Mouse (Mus musculus) gastrocnemius, postnatal 36 days (tissue): ENCODE data around the gene Ifit3b. TPM values are rescaled to one million over a fixed set of nuclear protein-coding genes. Genes with fewer than 3 reads are reported as not detected.
A peak's percentile ranks its signal among the peaks of the same experiment; 100 is the strongest.
"Not testable (repeated sequence)": the region's sequence is repeated elsewhere in the genome, so short reads cannot be mapped to it uniquely, and the experiment has no call there.

ENCODE experiments used
- DNase-seq, 2 experiments: peaks; one replicate each; pipeline ENCODE4 v3.0.0; 2022
- intact Hi-C: fragments of 180-260 bp; cut with DNase I; formaldehyde crosslinking; loops from one replicate; pipeline ENCODE4 v1.15.1; 2025
- total RNA-seq, 2 experiments: library from RNA; stranded (reverse); gene quantifications; 2 replicates each; pipeline ENCODE4 v1.2.3; 2021

Gene Ifit3b
- total RNA-seq, 2 experiments from 2014 or later: 0.59 to 0.89 TPM

DNA sequence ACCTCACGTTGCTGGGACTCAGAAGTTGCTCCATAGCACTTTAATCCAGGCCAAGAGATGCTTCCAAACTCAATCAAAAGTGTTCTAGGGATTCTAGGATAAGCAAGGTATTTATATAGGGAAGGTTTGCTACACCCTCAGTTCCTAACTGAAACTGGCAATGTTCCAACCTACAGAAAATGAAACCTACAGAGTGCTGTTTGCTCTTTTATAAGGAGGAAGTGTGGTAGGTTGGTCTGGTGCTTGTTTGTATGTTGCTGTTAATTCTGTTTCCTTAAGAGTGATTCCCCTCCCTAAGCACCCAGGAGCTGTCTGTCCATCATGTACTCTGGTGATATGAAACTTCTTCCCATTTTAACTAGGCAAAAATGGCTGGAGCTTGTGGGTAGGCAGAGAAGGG is 5.9 kb upstream of the Ifit3b start, which contains the start of gene Ifit1bl1:
Gene Ifit1bl1 (minus strand): TSS at position 69 of the 400 bp plus-strand sequence.
- DNase-seq, intact Hi-C loops: not testable (repeated sequence)

DNA sequence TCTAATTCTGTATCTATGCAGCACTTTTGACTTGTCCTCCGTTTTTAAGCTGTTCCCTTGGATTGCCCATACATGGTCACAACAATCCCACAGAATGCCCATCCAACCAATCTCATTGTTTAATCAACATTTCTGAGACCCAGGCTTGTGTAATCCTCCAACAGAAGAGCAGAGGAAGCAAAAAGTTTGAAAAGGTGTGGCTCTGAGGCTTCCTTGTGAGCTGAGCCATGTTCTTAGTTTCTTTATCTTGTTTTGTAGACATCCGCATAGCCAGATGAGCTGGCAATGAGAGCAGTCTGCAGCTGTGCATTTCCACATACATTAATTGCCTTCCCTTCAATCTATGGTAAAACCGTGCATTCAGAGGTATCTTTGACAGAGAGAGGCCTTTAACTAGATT is 2.3 kb upstream of the Ifit3b start:
- DNase-seq: no peak
- intact Hi-C loops: no loop called here

DNA sequence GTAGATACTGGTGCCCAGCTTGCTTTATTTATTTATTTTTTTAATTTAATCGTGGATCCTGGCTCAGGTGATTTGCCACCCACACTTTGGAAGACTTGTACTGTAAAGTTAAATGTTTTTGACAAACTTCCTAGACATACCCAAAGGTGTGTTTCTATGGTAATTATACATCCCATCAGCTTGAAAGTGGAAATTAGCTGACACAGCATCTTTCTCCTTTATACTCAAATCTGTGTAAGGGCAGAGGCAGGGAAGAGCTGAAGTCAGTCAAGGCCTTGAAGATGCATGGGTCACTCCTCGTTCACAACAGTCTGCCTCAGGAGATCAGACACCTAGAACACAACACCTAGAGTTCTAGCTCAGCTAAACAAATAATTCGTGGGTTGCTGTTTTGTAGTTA is 2.3 kb downstream of the Ifit3b start:
- intact Hi-C loops, DNase-seq: not testable (repeated sequence)

DNA sequence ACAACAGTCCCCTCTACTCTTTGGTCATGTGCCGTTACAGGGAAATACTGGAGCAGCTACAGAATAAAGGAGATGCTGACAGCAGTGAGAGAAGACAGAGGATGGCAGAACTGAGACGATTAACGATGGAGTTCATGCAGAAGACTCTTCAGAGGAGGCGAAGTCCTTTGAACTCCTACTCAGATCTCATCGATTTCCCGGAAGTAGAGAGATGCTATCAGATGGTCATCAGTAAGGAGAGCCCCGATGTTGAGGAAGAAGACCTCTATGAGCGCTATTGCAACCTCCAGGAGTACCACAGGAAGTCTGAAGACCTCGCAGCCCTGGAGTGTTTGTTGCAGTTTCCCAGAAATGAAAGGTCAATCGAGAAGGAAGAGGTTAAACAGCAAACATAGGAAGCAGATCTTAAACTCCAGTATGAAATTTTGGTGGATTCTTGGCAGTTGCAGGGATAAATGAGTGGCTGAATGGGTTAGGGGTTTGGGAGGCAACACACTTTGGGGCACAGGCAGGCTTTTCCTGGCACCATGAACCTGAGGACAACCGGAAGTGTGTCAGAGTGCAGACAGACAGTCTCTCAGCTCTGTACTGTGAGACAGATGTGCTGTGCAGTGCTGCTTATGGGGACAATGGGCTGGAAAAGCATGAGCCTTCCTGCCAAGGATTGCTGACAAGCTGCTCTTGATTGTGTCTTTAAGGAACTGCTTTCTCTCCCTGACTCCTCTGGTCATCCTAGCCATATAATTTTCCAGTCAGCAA is 4.7 kb downstream of the Ifit3b start:
- DNase-seq, intact Hi-C loops: not testable (repeated sequence)

DNA sequence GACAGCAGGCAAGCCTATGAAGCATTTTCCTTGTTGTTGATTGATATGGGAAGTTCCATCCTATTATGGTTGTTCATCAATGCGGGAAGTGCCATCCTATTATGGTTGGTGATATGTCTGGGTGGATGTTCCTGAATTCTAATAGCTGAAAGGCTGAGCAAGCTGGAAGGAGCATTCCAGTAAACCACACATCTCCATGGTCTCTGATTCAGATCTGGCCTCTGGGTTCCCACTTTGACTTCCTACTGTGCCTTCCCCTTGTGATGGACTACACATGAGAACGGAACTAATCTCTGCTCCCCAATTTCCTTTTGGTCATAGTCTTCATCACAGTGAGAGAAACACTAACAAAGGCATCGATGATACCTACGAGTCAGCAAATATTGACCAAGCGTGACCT is 13.1 kb downstream of the Ifit3b start:
- DNase-seq: no peak
- intact Hi-C loops: no loop called here

DNA sequence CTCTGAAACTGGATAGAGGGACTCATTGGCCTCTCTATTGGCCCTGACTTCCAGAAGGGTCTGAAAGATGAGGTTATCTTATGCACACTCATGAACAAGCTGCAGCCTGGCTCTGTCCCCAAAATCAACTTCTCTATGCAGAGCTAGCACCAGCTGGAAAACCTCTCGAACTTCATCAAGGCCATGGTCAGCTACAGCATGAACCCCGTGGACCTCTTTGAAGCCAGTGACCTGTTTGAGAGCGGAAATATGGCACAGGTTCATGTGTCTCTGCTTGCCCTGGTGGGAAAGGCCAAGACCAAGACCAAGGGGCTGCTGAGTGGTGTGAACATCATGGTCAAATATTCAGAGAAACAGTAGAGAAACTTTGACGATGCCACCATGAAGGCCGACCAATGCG is 16.0 kb downstream of the Ifit3b start:
- no peak for DNase-seq
- intact Hi-C loops: no loop called here

DNA sequence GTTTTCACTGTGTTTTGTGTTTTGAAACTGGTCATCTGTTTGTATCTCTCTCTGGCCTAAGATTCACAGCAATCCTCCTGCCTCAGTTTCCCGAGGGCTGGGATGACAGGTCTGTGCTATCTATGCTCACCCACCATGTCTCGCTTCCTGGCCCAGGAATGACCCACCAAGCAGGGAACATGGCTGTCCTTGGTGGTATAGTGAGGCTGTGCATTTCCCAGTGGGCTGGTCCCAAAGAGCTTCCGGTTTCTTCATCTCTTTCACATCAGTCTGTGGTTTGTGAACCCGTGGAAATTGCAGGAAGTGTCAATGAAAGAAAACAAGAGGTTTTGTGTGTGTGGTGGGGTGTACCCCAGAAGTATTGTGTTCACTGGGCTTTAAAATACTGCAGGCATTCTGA is 16.9 kb downstream of the Ifit3b start:
- intact Hi-C loops: no loop called here
- no peak for DNase-seq

DNA sequence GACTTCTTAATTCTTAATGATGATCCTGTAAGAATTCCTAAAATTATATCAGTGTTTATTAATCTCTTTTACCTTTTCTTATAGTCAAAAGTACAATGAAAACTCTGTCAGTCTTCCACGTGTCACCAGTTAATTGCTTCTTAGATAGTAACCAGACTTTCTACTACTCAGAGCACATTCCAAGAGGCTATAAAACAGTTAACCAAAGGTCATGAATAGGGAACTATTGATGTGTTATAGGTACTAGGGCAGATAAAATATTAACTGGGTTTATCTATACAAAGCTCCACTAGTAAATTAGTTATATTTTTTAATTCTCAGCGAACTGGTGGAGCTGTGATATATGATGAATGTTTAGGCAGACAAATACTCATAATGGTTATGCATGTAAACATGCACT is 19.7 kb downstream of the Ifit3b start:
- intact Hi-C loops: no loop called here
- DNase-seq: no peak

DNA sequence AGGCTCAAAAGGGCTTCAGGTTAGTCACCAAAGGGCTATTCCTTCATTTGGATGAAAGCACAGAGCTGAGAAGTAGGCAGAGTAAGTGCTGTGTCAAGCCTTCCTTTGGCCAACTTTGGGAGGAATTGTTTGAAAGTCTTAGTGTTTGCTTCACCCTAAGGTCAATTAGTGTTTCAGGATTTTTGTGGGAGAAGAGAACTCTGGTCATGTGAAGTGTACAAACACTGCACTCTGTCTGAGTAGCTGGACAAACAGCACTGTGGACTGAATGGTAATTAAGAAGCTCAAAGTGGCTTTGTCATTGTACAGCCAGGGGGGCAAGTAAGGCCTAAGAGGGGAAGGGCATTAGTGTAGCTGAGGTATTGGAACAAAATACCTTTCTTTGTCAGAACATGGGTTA is 23.7 kb downstream of the Ifit3b start:
- intact Hi-C loops: loop anchor here (10.0 kb wide), 1 partner anchor 387 kb away; no protein-coding TSS in a partner anchor
- DNase-seq: no peak

DNA sequence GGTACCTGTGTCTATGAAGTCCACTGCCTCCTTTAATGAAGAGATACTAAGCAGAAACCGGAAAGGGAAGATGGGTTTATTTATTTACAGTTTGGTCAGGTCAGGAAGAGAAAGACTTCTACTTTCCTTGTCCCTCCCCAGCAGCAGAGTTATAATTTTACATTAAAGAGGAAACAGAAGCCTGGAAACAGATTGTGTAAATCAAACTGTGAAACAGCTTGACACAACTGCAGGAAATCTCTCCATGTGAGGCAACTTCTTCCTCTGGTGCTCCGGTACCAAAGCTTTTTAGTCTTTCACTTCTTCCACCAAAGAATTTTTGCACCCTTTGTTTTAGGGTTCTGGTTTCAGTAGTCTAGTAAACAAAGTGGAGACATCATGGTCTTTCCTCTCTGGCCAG is 25.7 kb downstream of the Ifit3b start:
- intact Hi-C loops: loop anchor here (10.0 kb wide), 1 partner anchor 389 kb away; no protein-coding TSS in a partner anchor
- no peak for DNase-seq

DNA sequence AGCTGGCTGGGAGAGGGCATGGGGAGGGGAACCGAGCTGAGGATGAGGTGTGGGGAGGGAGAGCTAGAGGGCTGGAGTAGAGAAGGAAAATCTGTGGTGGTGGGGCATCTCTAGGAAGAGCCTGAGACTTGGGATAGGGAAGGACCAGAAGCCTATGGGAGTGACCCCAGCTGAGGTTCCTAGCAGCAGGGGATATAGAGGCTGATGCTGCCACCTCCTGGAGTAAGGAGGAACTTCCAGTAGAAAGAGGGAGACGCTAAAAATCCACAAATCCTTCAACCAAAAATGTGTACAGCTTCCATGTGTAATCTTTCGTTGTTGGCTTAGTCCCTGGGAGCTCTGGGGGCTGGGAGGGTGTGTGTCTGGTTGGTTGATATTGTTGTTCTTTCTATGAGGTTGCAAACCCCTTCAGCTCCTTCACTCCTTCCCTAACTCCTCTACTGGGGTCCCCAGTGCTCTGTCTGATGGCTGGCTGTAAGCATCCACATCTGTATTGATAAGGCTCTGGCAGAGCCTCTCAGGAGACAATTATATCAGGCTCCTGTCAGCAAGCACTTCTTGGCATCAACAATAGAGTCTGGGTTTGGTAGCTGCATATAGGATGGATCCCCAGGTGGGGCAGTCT is 29.3 kb downstream of the Ifit3b start:
- peak; percentile 17 to 25 for DNase-seq
- intact Hi-C loops: loop anchor here (1.0 to 10.0 kb wide), 3 partner anchors 90 to 392 kb away; no protein-coding TSS in a partner anchor

DNA sequence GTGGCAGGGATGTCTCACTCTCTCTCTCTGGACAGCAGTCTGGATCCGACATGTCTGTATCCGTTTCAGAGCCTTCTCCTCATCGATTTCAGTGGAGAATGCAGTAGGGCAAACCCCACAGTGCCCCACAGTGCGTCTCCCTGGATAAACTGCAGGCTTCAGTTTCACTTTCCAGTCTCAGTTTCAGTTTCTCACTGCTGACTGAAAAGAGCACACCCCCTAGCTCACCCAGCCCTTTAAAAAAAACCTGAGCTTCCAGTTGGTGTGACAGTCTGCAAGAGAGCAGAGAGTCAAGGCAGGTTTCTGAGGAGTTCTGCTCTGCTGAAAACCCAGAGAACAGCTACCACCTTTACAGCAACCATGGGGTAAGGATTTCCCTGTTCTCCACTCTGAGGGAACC is 32.9 kb downstream of the Ifit3b start, which contains the start of the genes Ifit1bl2 and Ifit1:
Gene Ifit1bl2 (minus strand): TSS at position 121 of the 400 bp plus-strand sequence.
Gene Ifit1 (plus strand): TSS at position 249 of the 400 bp plus-strand sequence.
- intact Hi-C loops: no loop called here
- no peak for DNase-seq

DNA sequence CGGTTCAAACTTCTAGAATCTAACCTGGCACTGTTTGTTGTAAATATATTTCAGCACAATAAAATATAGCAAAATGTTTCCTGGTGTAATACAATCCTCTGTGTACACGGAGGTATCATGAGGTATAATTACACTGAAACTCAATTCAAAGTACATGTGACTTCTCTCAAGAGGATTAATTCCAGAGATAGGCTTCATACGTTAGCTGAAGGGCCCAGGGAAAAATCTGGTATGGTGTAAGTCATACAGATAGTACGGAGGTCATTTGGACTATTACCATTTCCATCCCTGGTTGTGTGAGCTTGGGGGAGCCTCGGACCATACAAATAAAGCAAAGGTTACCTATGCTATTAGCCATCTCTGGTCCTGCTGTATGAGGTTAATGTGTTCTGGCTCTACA is 34.8 kb downstream of the Ifit3b start:
- intact Hi-C loops: no loop called here
- DNase-seq: no peak

DNA sequence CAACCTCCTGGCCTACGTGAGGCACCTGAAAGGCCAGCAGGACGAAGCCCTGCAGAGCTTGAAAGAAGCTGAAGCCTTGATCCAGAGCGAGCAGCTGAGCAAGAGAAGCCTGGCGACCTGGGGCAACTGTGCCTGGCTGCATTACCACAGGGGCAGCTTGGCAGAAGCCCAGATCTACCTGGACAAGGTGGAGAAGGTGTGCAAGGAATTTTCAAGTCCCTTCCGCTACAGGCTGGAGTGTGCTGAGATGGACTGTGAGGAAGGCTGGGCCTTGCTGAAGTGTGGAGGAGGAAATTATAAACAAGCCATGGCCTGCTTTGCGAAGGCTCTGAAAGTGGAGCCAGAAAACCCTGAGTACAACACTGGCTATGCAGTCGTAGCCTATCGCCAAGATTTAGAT is 39.9 kb downstream of the Ifit3b start:
- intact Hi-C loops, DNase-seq: not testable (repeated sequence)

DNA sequence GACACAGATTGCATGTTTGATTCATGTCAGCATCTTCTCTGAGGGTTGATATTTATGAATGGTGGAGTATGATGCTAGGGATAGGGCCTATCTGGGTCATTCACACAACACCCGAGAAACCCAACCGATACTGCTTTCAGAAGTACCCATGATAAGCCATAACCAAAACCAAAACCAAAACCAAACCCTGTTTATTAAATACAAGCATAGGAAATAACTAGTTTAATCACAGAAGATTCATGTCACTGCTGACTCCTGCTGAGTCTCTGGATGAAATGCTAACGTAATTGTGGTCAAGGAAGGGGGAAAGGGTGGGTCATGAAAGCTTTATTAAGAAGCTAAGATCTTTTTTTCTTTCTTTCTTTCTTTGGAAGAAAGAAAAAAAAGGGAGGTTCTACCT is 42.5 kb downstream of the Ifit3b start:
- no peak for DNase-seq
- intact Hi-C loops: no loop called here

DNA sequence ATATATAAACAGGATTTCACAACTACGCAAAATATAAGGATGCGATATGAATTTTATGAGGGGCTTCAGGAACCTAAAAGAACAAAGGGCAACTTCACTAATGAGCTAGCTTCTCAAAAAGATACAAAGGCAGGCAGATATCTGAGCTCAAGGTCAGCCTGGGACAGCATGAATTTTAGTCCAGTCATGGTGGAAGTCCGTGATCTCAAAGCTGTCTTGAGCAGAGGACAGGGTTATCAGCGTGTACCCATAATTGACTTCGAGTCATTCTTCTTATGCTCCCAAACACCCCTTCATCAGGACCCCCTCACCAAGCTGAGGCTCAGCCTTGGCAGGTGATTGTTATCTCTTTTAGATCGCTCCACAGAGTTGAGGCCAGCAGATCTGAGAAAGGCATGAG is 43.2 kb downstream of the Ifit3b start:
- intact Hi-C loops: no loop called here
- no peak for DNase-seq

DNA sequence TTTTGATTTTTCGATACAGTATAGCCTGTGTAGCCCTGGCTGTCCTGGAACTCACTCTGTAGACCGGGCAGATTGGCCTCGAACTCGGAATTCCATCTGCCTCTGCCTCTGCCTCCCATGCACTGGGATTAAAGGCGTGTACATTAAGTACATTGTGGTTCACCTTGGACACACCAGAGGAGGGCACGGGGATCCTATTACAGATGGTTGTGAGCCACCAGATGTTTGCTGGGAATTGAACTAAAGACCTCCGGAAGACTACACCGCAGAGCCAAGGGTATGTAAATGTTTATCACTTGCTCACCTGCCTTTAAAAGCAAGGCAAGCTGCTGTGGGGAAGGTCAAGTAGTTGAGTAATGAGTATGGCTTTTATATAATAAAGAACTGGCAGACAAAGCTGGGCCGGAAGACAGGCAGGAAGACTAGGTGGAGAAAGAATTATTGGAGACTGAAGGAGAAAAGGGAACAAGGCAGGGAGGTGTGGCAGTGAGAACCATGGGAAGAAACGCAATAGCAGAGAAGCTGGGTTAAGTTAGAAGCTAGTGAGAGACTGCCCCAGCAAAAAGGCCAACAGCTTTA is 47.5 kb downstream of the Ifit3b start:
- intact Hi-C loops: no loop called here
- no peak for DNase-seq

DNA sequence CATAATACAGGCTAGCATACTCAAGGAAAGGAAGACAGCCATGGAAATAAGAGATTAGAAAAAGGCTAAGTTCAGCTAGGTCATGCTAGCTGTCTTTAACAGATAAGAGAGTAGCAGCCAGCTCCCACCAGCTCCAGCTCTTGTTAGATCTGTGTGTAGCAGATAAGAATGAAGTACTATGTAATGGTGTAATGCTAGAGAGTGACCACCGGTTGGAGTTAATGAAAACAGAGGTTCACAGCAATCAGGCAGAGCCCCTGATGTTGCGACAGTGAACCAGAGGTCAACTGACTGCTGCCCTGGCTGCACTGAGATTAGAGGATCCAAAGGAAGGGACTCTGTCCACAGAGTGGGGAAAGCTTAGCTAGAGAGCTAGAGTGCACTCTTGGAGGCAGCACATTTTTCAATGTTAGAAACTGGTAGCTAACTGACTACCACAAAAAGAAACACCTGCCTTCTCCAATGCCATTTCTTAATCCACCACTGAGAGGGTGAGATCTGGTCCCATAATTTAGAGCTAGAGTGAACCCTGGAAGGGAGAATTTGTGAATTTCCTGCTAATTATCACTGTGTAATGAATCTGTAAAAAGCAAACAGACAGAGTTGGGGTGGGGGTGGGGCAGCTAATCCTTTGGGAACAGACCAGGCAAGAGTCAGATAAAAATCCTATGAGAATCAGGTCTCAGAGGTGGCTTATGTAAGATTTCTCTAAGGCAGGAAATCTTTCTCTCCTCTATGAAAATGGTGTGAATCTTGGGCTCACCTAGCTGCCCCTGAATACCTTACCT is 48.9 kb downstream of the Ifit3b start:
- DNase-seq: no peak
- intact Hi-C loops: no loop called here

DNA sequence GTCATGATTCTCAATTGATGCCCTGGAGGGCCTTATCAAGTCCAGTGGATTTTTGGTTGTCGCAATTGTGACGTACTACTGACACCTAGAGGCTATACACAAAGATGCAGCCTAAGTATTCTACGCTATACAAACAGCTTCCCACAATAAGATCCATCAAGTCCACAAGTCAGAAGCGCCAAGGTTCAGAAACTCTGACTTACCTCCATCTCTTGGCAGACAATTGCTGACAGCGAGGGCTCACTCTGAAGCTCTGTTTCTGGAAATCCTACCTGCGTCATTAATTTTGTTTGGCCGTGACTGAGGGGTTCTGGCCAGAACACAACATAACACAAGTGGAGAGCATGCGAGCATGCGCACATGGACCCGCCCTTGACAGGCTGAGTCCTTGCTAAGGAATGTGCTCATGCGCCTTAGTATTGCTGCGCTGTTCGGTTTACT is 54.3 kb downstream of the Ifit3b start:
- peak; percentile 32 to 40 for DNase-seq
- intact Hi-C loops: no loop called here

DNA sequence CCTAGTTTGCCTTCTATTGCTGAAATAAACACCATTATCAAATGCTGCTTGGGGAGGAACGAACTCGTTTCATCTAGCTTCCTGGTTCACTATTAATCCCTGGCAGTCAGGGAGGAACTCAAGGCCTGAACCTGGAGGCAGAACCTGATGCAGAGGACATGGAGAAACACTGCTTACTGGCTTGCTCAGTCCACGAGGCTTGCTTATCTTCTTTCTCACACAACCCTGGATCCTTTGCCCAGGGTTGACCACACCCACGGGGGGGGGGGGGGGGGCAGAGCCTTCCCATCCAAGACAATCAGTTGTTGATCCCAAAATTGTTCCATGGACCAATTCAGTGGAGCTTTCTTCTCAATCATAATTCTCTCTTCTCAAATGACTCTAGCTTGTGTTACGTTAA is 55.0 kb downstream of the Ifit3b start:
- no peak for DNase-seq
- intact Hi-C loops: no loop called here
